7 mouse cellular contexts compared by ENCODE assay signal in the genomic region with DNA sequence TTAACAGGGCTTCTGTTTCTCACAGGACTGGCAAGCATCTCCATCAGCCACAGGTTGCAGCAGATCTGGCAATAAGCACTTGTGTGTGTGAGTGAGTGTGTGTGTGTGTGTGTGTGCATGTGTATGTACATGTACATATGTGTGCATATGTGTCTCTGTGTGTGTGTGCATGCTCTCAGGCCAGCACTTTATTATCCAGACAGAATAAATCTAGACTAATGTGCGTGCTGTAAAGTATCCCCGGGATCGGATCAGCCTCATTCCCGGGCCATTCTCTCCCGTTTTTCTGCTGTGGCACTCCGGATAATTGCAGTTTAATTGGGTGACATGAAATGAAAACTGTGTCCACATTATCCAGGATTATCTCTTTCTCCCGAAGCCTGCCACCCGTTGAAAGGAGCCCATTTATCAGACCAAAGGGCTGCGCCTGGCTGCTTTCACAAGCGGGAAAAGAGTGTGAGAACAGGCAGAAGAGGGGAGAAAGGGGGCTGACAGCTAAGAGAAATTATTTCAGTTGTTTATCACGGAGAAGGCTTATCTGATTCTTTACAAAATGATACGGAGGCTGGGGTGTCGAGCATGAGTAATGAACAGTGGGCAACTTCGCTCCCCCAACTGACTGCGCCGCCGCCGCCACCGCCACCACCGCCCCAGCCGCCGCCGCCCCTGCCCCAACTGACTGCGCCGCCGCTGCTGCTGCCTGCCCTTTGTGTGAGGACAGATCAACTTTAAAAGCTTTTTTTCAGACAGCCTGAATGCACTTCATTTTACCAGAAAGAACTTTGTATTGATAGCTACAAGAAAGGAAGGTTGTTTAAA. TPM values are rescaled to one million over a fixed set of nuclear protein-coding genes. Genes with fewer than 3 reads are reported as not detected.
DNase-seq lines count a peak whose midpoint lies in the region; ATAC-seq and TF ChIP-seq lines count a peak whose summit lies in the region.

No protein-coding gene starts in this region.

- 0 out of 2 replicates have a peak overlapping the region, but pooled peaks have one; percentile 5 for H3K4me3 ChIP-seq in lung, postnatal 0 days (ENCODE audit: low read depth, low read length)
- peak overlapping the region; percentile 33 for H3K4me3 ChIP-seq in hindbrain, embryonic 12.5 days
- peak overlapping the region; percentile 51 for H3K4me3 ChIP-seq in midbrain, embryonic 10.5 days

- TF ChIP-seq EP300 in lung, postnatal 0 days (IDR thresholded peaks at IDR 0.05), result no peak

- H3K9me3 ChIP-seq in lung, postnatal 0 days (ENCODE audit: low read length), result no peaks in the 10 kb centered on the region
- no peaks in the 10 kb centered on the region for H3K9me3 ChIP-seq in hindbrain, embryonic 12.5 days (replicated peaks)
- H3K9me3 ChIP-seq in midbrain, embryonic 10.5 days (replicated peaks), result no peaks in the 10 kb centered on the region

- H3K27ac ChIP-seq in lung, postnatal 0 days (ENCODE audit: low read length), result no peak overlapping the region
- H3K27ac ChIP-seq in hindbrain, embryonic 12.5 days, result 0 out of 2 replicates have a peak overlapping the region, but pooled peaks have one; percentile 12
- peak overlapping the region; percentile 78 for H3K27ac ChIP-seq in midbrain, embryonic 10.5 days (replicated peaks)

- ATAC-seq in lung, postnatal 0 days, result no peak
- peak; percentile 83 for ATAC-seq in hindbrain, embryonic 12.5 days (ENCODE audit: low FRiP score)

- DNase-seq in lung, postnatal 0 days (ENCODE audit: low spot score), result no peak
- no peak for DNase-seq in lung, postnatal 25 days (ENCODE audit: low spot score)
- DNase-seq in midbrain, embryonic 10.5 days (ENCODE audit: low spot score), result peak; percentile 59
- no peak for DNase-seq in spleen, adult 18-20 months
- DNase-seq in thymus, postnatal 25 days, result no peak
- no peak for DNase-seq in urinary bladder, postnatal 14 days (ENCODE audit: low spot score)

- no peaks in the 10 kb centered on the region for H3K4me1 ChIP-seq in lung, postnatal 0 days (ENCODE audit: insufficient read depth, low read depth, low read length)
- peaks cover 16% of the 10 kb centered on the region for H3K4me1 ChIP-seq in hindbrain, embryonic 12.5 days
- H3K4me1 ChIP-seq in midbrain, embryonic 10.5 days, result peaks cover 27% of the 10 kb centered on the region

- H3K9ac ChIP-seq in lung, postnatal 0 days (replicated peaks; ENCODE audit: low read depth), result no peak overlapping the region
- H3K9ac ChIP-seq in hindbrain, embryonic 12.5 days, result peak overlapping the region; percentile 27; the same call in 1 of the 2 replicates

- no peak for TF ChIP-seq CTCF in lung, postnatal 0 days (IDR thresholded peaks at IDR 0.05)

- H3K36me3 ChIP-seq in lung, postnatal 0 days (ENCODE audit: insufficient read depth, low read length), result no peaks in the 10 kb centered on the region
- no peaks in the 10 kb centered on the region for H3K36me3 ChIP-seq in hindbrain, embryonic 12.5 days
- no peaks in the 10 kb centered on the region for H3K36me3 ChIP-seq in midbrain, embryonic 10.5 days

- 16% methylated on average over 26 of the region's 26 CpGs for WGBS in lung, postnatal 0 days
- 11% methylated on average over 26 of the region's 26 CpGs for WGBS in hindbrain, embryonic 12.5 days
- 8% methylated on average over 26 of the region's 26 CpGs for WGBS in midbrain, embryonic 10.5 days

- peak overlapping the region; percentile 40 for H3K4me2 ChIP-seq in lung, postnatal 0 days (replicated peaks; ENCODE audit: low read depth, low read length)
- H3K4me2 ChIP-seq in hindbrain, embryonic 12.5 days (replicated peaks), result peak overlapping the region; percentile 54

- peaks cover 6% of the 10 kb centered on the region for H3K27me3 ChIP-seq in lung, postnatal 0 days (replicated peaks; ENCODE audit: insufficient read depth, low read length)
- H3K27me3 ChIP-seq in hindbrain, embryonic 12.5 days, result peaks cover 50% of the 10 kb centered on the region
- peaks cover 82% of the 10 kb centered on the region for H3K27me3 ChIP-seq in midbrain, embryonic 10.5 days (ENCODE audit: low read depth, poor library complexity, severe bottlenecking)

RNA-seq across cellular contexts. Expression of a gene that starts 55.5 kb away (rescaled TPM):
- polyA plus RNA-seq in lung, postnatal 0 days (2015; fragmentation: Nextera tagmentation; extraction: Ambion mirVana), result not detected in 2 replicates
- polyA plus RNA-seq in hindbrain, embryonic 12.5 days (2016; fragmentation: Nextera tagmentation; extraction: Ambion mirVana), result not detected in 2 replicates
- not detected in 2 replicates for polyA plus RNA-seq in midbrain, embryonic 10.5 days (2016; fragmentation: Nextera tagmentation; extraction: Ambion mirVana)
